ENCODE assay signal across 23 mouse cellular contexts in the genomic region with DNA sequence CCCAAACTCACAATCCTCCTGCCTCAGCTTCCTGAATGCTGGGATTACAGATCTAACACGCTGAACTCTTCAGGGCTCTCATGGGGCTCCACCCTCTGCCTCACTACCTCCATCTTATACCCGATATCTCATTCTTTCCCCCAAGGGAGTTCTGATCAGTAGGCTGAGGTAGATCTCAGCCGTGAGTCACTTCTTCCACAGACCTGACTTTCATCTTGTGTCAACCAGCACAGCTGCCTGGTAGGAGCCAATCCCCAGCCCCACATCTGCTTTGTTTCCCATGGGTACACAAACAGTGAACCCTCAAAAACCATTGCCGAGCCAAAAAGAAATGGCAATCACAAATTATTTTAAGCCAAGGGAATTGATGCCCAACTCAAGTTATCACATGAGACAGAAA.
DNase-seq lines count a peak whose midpoint lies in the region; ATAC-seq and TF ChIP-seq lines count a peak whose summit lies in the region.
"Had no signal": no experiment of that assay in that cellular context is flagged by ENCODE, and none has a peak within 500 bp of the region (broad histone marks: within the 10 kb centered on the region; RNA-seq: fewer than 3 reads in every experiment).

No protein-coding gene starts in this region.

- dilution Hi-C loops in CH12.LX (cut with MboI; ENCODE audit: extremely low pct_ligation_motif_present, extremely low pct_unique_long_range_greater_than_20kb, low sequenced_read_pairs), result no loop called here

- TF ChIP-seq POLR2A in CH12.LX (IDR thresholded peaks at IDR 0.05; ENCODE audit: low read depth, low read length), result no peak

- WGBS in hindbrain, embryonic 12.5 days, result 90% methylated on average over 4 of the region's 4 CpGs

- H3K9ac ChIP-seq in CH12.LX (ENCODE audit: insufficient read depth, low read depth), result no peak overlapping the region
- no peak overlapping the region for H3K9ac ChIP-seq in hindbrain, embryonic 12.5 days
- H3K9ac ChIP-seq: embryonic facial prominence, embryonic 13.5 days; embryonic facial prominence, embryonic 15.5 days; forebrain, embryonic 12.5 days had no signal

- no peak overlapping the region for H3K4me3 ChIP-seq in CH12.LX (replicated peaks in 1 of 3; ENCODE audit: low read depth in 2 of 3, low read length in 2 of 3, poor library complexity in 1 of 3)
- no peak overlapping the region for H3K4me3 ChIP-seq in hindbrain, embryonic 12.5 days
- H3K4me3 ChIP-seq: embryonic facial prominence, embryonic 13.5 days; embryonic facial prominence, embryonic 15.5 days; erythroblast, embryonic 14.5 days; forebrain, embryonic 10.5 days; forebrain, embryonic 12.5 days had no signal

- no peaks in the 10 kb centered on the region for H3K79me2 ChIP-seq in CH12.LX (replicated peaks; ENCODE audit: control insufficient read depth, extremely low read depth, insufficient read depth, poor library complexity, severe bottlenecking)

- DNase-seq in CD4-positive, CD25-positive, alpha-beta regulatory T cell, adult 2 months (ENCODE audit: low read depth, low spot score), result peak; percentile 22
- DNase-seq in CH12.LX (ENCODE audit: extremely low read depth), result peak; percentile 96
- DNase-seq in thymus, postnatal 0 days (ENCODE audit: low spot score), result no peak
- DNase-seq: adrenal gland, adult 2 months; adrenal gland, postnatal 10 days; adrenal gland, postnatal 25 days; cerebellum, adult 11 months; cerebellum, adult 18-20 months; cerebellum, adult 8-10 months; cerebellum, adult 9-11 months; cerebellum, postnatal 14 days; cerebellum, postnatal 36 days; embryo, embryonic 11 days had no signal

- no peak for ATAC-seq in CD4-positive, CD25-positive, alpha-beta regulatory T cell, adult 4 months
- ATAC-seq in inflammation-experienced regulatory T-cells, adult 6 months, result peak; percentile 60
- no peak for ATAC-seq in hindbrain, embryonic 12.5 days (ENCODE audit: low FRiP score)
- ATAC-seq: forebrain, embryonic 14.5 days; forebrain, embryonic 16.5 days had no signal

- TF ChIP-seq EP300 in CH12.LX (IDR thresholded peaks at IDR 0.05; ENCODE audit: low read length), result peak; percentile 97

- H3K4me2 ChIP-seq in CH12.LX (ENCODE audit: insufficient read depth, low read depth, poor library complexity, severe bottlenecking), result peak overlapping the region; percentile 50; the same call in 1 of the 2 replicates
- H3K4me2 ChIP-seq in hindbrain, embryonic 12.5 days (replicated peaks), result no peak overlapping the region
- H3K4me2 ChIP-seq: embryonic facial prominence, embryonic 13.5 days; embryonic facial prominence, embryonic 15.5 days; forebrain, embryonic 12.5 days had no signal

- no peaks in the 10 kb centered on the region for H3K36me3 ChIP-seq in CH12.LX (replicated peaks in 1 of 2; ENCODE audit: control insufficient read depth in 1 of 2, insufficient read depth in 1 of 2, low read length in 1 of 2)
- H3K36me3 ChIP-seq in hindbrain, embryonic 12.5 days, result no peaks in the 10 kb centered on the region
- H3K36me3 ChIP-seq: embryonic facial prominence, embryonic 13.5 days; embryonic facial prominence, embryonic 15.5 days; forebrain, embryonic 10.5 days; forebrain, embryonic 12.5 days had no signal

- H3K4me1 ChIP-seq in CH12.LX (ENCODE audit: control insufficient read depth in 1 of 2, insufficient read depth in 2 of 2), result peaks cover 4 to 34% of the 10 kb centered on the region in 2 experiments; a peak in 3 of 4 replicates
- H3K4me1 ChIP-seq in hindbrain, embryonic 12.5 days, result no peaks in the 10 kb centered on the region
- H3K4me1 ChIP-seq: embryonic facial prominence, embryonic 13.5 days; embryonic facial prominence, embryonic 15.5 days; forebrain, embryonic 10.5 days; forebrain, embryonic 12.5 days had no signal

- H3K27me3 ChIP-seq in CH12.LX (replicated peaks), result no peaks in the 10 kb centered on the region
- H3K27me3 ChIP-seq in hindbrain, embryonic 12.5 days, result no peaks in the 10 kb centered on the region
- H3K27me3 ChIP-seq: embryonic facial prominence, embryonic 13.5 days; embryonic facial prominence, embryonic 15.5 days; forebrain, embryonic 12.5 days had no signal

- no peaks in the 10 kb centered on the region for H3K9me3 ChIP-seq in CH12.LX (replicated peaks; ENCODE audit: low read length)
- H3K9me3 ChIP-seq in hindbrain, embryonic 12.5 days (replicated peaks), result no peaks in the 10 kb centered on the region
- H3K9me3 ChIP-seq: embryonic facial prominence, embryonic 13.5 days; embryonic facial prominence, embryonic 15.5 days; forebrain, embryonic 10.5 days; forebrain, embryonic 12.5 days had no signal

- no peak for TF ChIP-seq RAD21 in CH12.LX (IDR thresholded peaks at IDR 0.05; ENCODE audit: low read depth, low read length)

- no peak for TF ChIP-seq CTCF in CH12.LX (conservative IDR thresholded peaks at IDR 0.05 in 1 of 2, IDR thresholded peaks at IDR 0.05 in 1 of 2; ENCODE audit: low read depth in 2 of 2, low read length in 2 of 2)

- in situ Hi-C loops in CH12.LX (cut with MboI; ENCODE audit: low pct_ligation_motif_present, low pct_unique_long_range_greater_than_20kb, low sequenced_read_pairs), result no loop called here

- no peak overlapping the region for H3K27ac ChIP-seq in CH12.LX (ENCODE audit: insufficient read depth, low read depth)
- H3K27ac ChIP-seq in hindbrain, embryonic 12.5 days, result no peak overlapping the region
- H3K27ac ChIP-seq: embryonic facial prominence, embryonic 13.5 days; embryonic facial prominence, embryonic 15.5 days; forebrain, embryonic 10.5 days; forebrain, embryonic 12.5 days had no signal

TF ChIP-seq in CH12.LX, 34 proteins besides CTCF, POLR2A, EP300 and RAD21:
- no peak for TF ChIP-seq ZMIZ1 (IDR thresholded peaks at IDR 0.05; ENCODE audit: low read depth, low read length)
- TF ChIP-seq ZKSCAN1 (IDR thresholded peaks at IDR 0.05; ENCODE audit: borderline replicate concordance, low read depth, low read length), result no peak
- peak; percentile 97 for TF ChIP-seq JUN (IDR thresholded peaks at IDR 0.05; ENCODE audit: insufficient read depth, low read depth, low read length)
- TF ChIP-seq ETS1 (conservative IDR thresholded peaks at IDR 0.05; ENCODE audit: low read depth, low read length), result peak; percentile 93
- TF ChIP-seq NRF1 (IDR thresholded peaks at IDR 0.05; ENCODE audit: low read depth, low read length), result no peak
- TF ChIP-seq GABPA (IDR thresholded peaks at IDR 0.05; ENCODE audit: insufficient replicate concordance, low read depth, low read length), result no peak
- peak; percentile 74 for TF ChIP-seq MEF2A (IDR thresholded peaks at IDR 0.05; ENCODE audit: borderline replicate concordance, low read depth, low read length)
- TF ChIP-seq BHLHE40 (IDR thresholded peaks at IDR 0.05; ENCODE audit: low read depth, low read length), result peak; percentile 63
- TF ChIP-seq MAFK (IDR thresholded peaks at IDR 0.05; ENCODE audit: insufficient replicate concordance, low read length), result 0 out of 2 replicates have a peak, but pooled peaks have one; percentile 22
- TF ChIP-seq KAT2A (IDR thresholded peaks at IDR 0.05; ENCODE audit: insufficient replicate concordance, low read length), result no peak
- TF ChIP-seq TBP (conservative IDR thresholded peaks at IDR 0.05; ENCODE audit: low read depth, low read length), result no peak
- no peak for TF ChIP-seq MAZ (IDR thresholded peaks at IDR 0.05; ENCODE audit: low read depth, low read length)
- no peak for TF ChIP-seq USF1 (IDR thresholded peaks at IDR 0.05; ENCODE audit: low read depth, low read length)
- TF ChIP-seq UBTF (IDR thresholded peaks at IDR 0.05; ENCODE audit: low read depth, low read length), result no peak
- no peak for TF ChIP-seq POLR2AphosphoS2 (IDR thresholded peaks at IDR 0.05; ENCODE audit: low read depth, low read length)
- TF ChIP-seq PAX5 (IDR thresholded peaks at IDR 0.05; ENCODE audit: low read length), result no peak
- no peak for TF ChIP-seq CHD1 (IDR thresholded peaks at IDR 0.05; ENCODE audit: low read depth, low read length)
- TF ChIP-seq TCF12 (IDR thresholded peaks at IDR 0.05; ENCODE audit: low read depth, low read length), result peak; percentile 92
- no peak for TF ChIP-seq MYC (IDR thresholded peaks at IDR 0.05; ENCODE audit: low read depth, low read length)
- TF ChIP-seq RCOR1 (conservative IDR thresholded peaks at IDR 0.05; ENCODE audit: low read depth, low read length), result peak; percentile 84
- peak; percentile 53; the same call in 1 of the 2 replicates for TF ChIP-seq CHD2 (IDR thresholded peaks at IDR 0.05; ENCODE audit: low read length)
- TF ChIP-seq ZC3H11A (IDR thresholded peaks at IDR 0.05; ENCODE audit: low read depth, low read length), result no peak
- no peak for TF ChIP-seq USF2 (conservative IDR thresholded peaks at IDR 0.05; ENCODE audit: low read depth, low read length)
- no peak for TF ChIP-seq NELFE (IDR thresholded peaks at IDR 0.05; ENCODE audit: low read depth, low read length)
- no peak for TF ChIP-seq ZNF384 (IDR thresholded peaks at IDR 0.05; ENCODE audit: low read depth, low read length)
- TF ChIP-seq HCFC1 (IDR thresholded peaks at IDR 0.05; ENCODE audit: low read depth, low read length), result no peak
- TF ChIP-seq SMC3 (IDR thresholded peaks at IDR 0.05; ENCODE audit: low read depth, low read length), result no peak
- TF ChIP-seq MXI1 (IDR thresholded peaks at IDR 0.05; ENCODE audit: low read depth, low read length), result no peak
- no peak for TF ChIP-seq MAX (IDR thresholded peaks at IDR 0.05; ENCODE audit: low read length)
- TF ChIP-seq ELF1 (IDR thresholded peaks at IDR 0.05; ENCODE audit: low read depth, low read length), result no peak
- TF ChIP-seq E2F4 (IDR thresholded peaks at IDR 0.05; ENCODE audit: insufficient replicate concordance, low read depth, low read length), result no peak
- peak; percentile 97 for TF ChIP-seq JUND (conservative IDR thresholded peaks at IDR 0.05; ENCODE audit: low read depth, low read length)
- peak; percentile 88 for TF ChIP-seq IRF4 (IDR thresholded peaks at IDR 0.05; ENCODE audit: low read depth, low read length)
- TF ChIP-seq SIN3A (IDR thresholded peaks at IDR 0.05; ENCODE audit: low read length), result 0 out of 2 replicates have a peak, but pooled peaks have one; percentile 43
TF ChIP-seq in CH12.LX: peak in this region for 11.
